In genomic region chr12:102302322-102302721, GRCm38 (mm10) we compare ENCODE assay signal across 8 mouse cellular contexts. TPM values are rescaled to one million over a fixed set of nuclear protein-coding genes. Genes with fewer than 3 reads are reported as not detected.
A peak's percentile ranks its signal among the peaks of the same experiment; 100 is the strongest.
DNase-seq lines count a peak whose midpoint lies in the region; ATAC-seq and TF ChIP-seq lines count a peak whose summit lies in the region.

No protein-coding gene starts in this region.

- TF ChIP-seq CTCF in lung, postnatal 0 days (IDR thresholded peaks at IDR 0.05) = no peak

- H3K9ac ChIP-seq in forebrain, embryonic 16.5 days (replicated peaks; ENCODE audit: low read depth, low read length) = no peak overlapping the region
- H3K9ac ChIP-seq in lung, postnatal 0 days (replicated peaks; ENCODE audit: low read depth) = no peak overlapping the region
- no peak overlapping the region for H3K9ac ChIP-seq in midbrain, embryonic 15.5 days
- no peak overlapping the region for H3K9ac ChIP-seq in midbrain, embryonic 16.5 days (ENCODE audit: low read depth, low read length)

- H3K4me1 ChIP-seq in forebrain, embryonic 10.5 days = peaks cover 35% of the 10 kb centered on the region
- H3K4me1 ChIP-seq in forebrain, embryonic 16.5 days (replicated peaks; ENCODE audit: control insufficient read depth, insufficient read depth, low read length) = peaks cover 12% of the 10 kb centered on the region
- peaks cover 35% of the 10 kb centered on the region for H3K4me1 ChIP-seq in lung, postnatal 0 days (ENCODE audit: insufficient read depth, low read depth, low read length)
- no peaks in the 10 kb centered on the region for H3K4me1 ChIP-seq in midbrain, embryonic 15.5 days
- H3K4me1 ChIP-seq in midbrain, embryonic 16.5 days (ENCODE audit: control insufficient read depth, insufficient read depth, low read length) = no peaks in the 10 kb centered on the region

- WGBS in forebrain, embryonic 10.5 days = 88% methylated on average over 9 of the region's 9 CpGs
- 79% methylated on average over 9 of the region's 9 CpGs for WGBS in forebrain, embryonic 16.5 days
- WGBS in lung, postnatal 0 days = 53% methylated on average over 9 of the region's 9 CpGs
- 83% methylated on average over 9 of the region's 9 CpGs for WGBS in midbrain, embryonic 15.5 days
- 83% methylated on average over 9 of the region's 9 CpGs for WGBS in midbrain, embryonic 16.5 days

- no peak for DNase-seq in forebrain, embryonic 10.5 days (ENCODE audit: extremely low spot score, low spot score)
- peak; percentile 19 for DNase-seq in right cerebral cortex, postnatal 14 days
- no peak for DNase-seq in right cerebral cortex, adult 18-20 months
- no peak for DNase-seq in lung, postnatal 0 days (ENCODE audit: low spot score)

- peak overlapping the region; percentile 36; the same call in 1 of the 2 replicates for H3K27ac ChIP-seq in forebrain, embryonic 10.5 days
- H3K27ac ChIP-seq in forebrain, embryonic 16.5 days (ENCODE audit: low read length) = no peak overlapping the region
- peak overlapping the region; percentile 82 for H3K27ac ChIP-seq in lung, postnatal 0 days (ENCODE audit: low read length)
- no peak overlapping the region for H3K27ac ChIP-seq in midbrain, embryonic 15.5 days
- H3K27ac ChIP-seq in midbrain, embryonic 16.5 days (ENCODE audit: low read length) = no peak overlapping the region

- no peak for ATAC-seq in forebrain, embryonic 16.5 days
- peak; percentile 8; the same call in 1 of the 2 replicates for ATAC-seq in lung, postnatal 0 days
- ATAC-seq in midbrain, embryonic 15.5 days (replicated peaks) = no peak
- ATAC-seq in frontal cortex, adult (ENCODE audit: low TSS enrichment) = no peak
- no peak for ATAC-seq in midbrain, embryonic 16.5 days

- H3K9me3 ChIP-seq in forebrain, embryonic 10.5 days = no peaks in the 10 kb centered on the region
- H3K9me3 ChIP-seq in forebrain, embryonic 16.5 days (ENCODE audit: control insufficient read depth, low read length) = no peaks in the 10 kb centered on the region
- no peaks in the 10 kb centered on the region for H3K9me3 ChIP-seq in lung, postnatal 0 days (ENCODE audit: low read length)
- no peaks in the 10 kb centered on the region for H3K9me3 ChIP-seq in midbrain, embryonic 15.5 days
- H3K9me3 ChIP-seq in midbrain, embryonic 16.5 days (replicated peaks; ENCODE audit: control insufficient read depth, low read length, poor library complexity, severe bottlenecking) = no peaks in the 10 kb centered on the region

- H3K36me3 ChIP-seq in forebrain, embryonic 10.5 days (replicated peaks) = no peaks in the 10 kb centered on the region
- H3K36me3 ChIP-seq in forebrain, embryonic 16.5 days (ENCODE audit: control insufficient read depth, insufficient read depth) = no peaks in the 10 kb centered on the region
- no peaks in the 10 kb centered on the region for H3K36me3 ChIP-seq in lung, postnatal 0 days (ENCODE audit: insufficient read depth, low read length)
- H3K36me3 ChIP-seq in midbrain, embryonic 15.5 days (replicated peaks) = no peaks in the 10 kb centered on the region
- H3K36me3 ChIP-seq in midbrain, embryonic 16.5 days (ENCODE audit: control insufficient read depth, insufficient read depth, low read length) = no peaks in the 10 kb centered on the region

- no peaks in the 10 kb centered on the region for H3K27me3 ChIP-seq in forebrain, embryonic 10.5 days (ENCODE audit: poor library complexity, severe bottlenecking)
- H3K27me3 ChIP-seq in forebrain, embryonic 16.5 days (replicated peaks; ENCODE audit: control insufficient read depth, insufficient read depth, low read length) = no peaks in the 10 kb centered on the region
- no peaks in the 10 kb centered on the region for H3K27me3 ChIP-seq in lung, postnatal 0 days (replicated peaks; ENCODE audit: insufficient read depth, low read length)
- H3K27me3 ChIP-seq in midbrain, embryonic 15.5 days (replicated peaks) = no peaks in the 10 kb centered on the region
- H3K27me3 ChIP-seq in midbrain, embryonic 16.5 days (ENCODE audit: control insufficient read depth, insufficient read depth, low read depth, low read length) = no peaks in the 10 kb centered on the region

- TF ChIP-seq EP300 in lung, postnatal 0 days (IDR thresholded peaks at IDR 0.05) = no peak

- H3K4me2 ChIP-seq in forebrain, embryonic 16.5 days (ENCODE audit: low read length) = no peak overlapping the region
- H3K4me2 ChIP-seq in lung, postnatal 0 days (replicated peaks; ENCODE audit: low read depth, low read length) = no peak overlapping the region
- no peak overlapping the region for H3K4me2 ChIP-seq in midbrain, embryonic 15.5 days
- no peak overlapping the region for H3K4me2 ChIP-seq in midbrain, embryonic 16.5 days (ENCODE audit: low read length)

- no peak overlapping the region for H3K4me3 ChIP-seq in forebrain, embryonic 10.5 days
- H3K4me3 ChIP-seq in forebrain, embryonic 16.5 days (replicated peaks; ENCODE audit: low read length) = no peak overlapping the region
- no peak overlapping the region for H3K4me3 ChIP-seq in lung, postnatal 0 days (ENCODE audit: low read depth, low read length)
- no peak overlapping the region for H3K4me3 ChIP-seq in midbrain, embryonic 15.5 days
- H3K4me3 ChIP-seq in midbrain, embryonic 16.5 days (ENCODE audit: low read depth, low read length) = no peak overlapping the region

RNA-seq across cellular contexts. Expression of gene Rin3, which starts 19.5 kb away (rescaled TPM):
- polyA plus RNA-seq in forebrain, embryonic 10.5 days (2016; fragmentation: Nextera tagmentation; extraction: Ambion mirVana) = 2.8 and 3.3 TPM in 2 replicates
- polyA plus RNA-seq in forebrain, embryonic 16.5 days (2015; fragmentation: Nextera tagmentation; extraction: Ambion mirVana) = 1.7 and 3.3 TPM in 2 replicates
- 17.7 and 19.3 TPM in 2 replicates for polyA plus RNA-seq in lung, postnatal 0 days (2015; fragmentation: Nextera tagmentation; extraction: Ambion mirVana)
- polyA plus RNA-seq in midbrain, embryonic 15.5 days (2015; fragmentation: Nextera tagmentation; extraction: Ambion mirVana) = 2.4 and 2.8 TPM in 2 replicates
- 1.6 and 2.8 TPM in 2 replicates for polyA plus RNA-seq in midbrain, embryonic 16.5 days (2015; fragmentation: Nextera tagmentation; extraction: Ambion mirVana)

Comparison
In these comparisons a context has a peak if more than half of its experiments do, and no peak if none do; other contexts are left out.
1. H3K27ac ChIP-seq: peak in forebrain, embryonic 10.5 days (single experiment) and lung, postnatal 0 days (single experiment); none in forebrain, embryonic 16.5 days (single experiment), midbrain, embryonic 15.5 days (single experiment) and midbrain, embryonic 16.5 days (single experiment).